Mouse (Mus musculus): ENCODE results near the gene Sdc3. TPM values are rescaled to one million over a fixed set of nuclear protein-coding genes. Genes with fewer than 3 reads are reported as not detected.

Sdc3 gene
- polyA plus RNA-seq, 1 experiment from 2014 or later: 20.3 TPM

- WGBS: 81% methylated on average over 7 of the region's 7 CpGs
- DNase-seq (no peak), ATAC-seq (ENCODE audit: insufficient read depth) (no peak)
- H3K9me3 ChIP-seq (ENCODE audit: low read depth, low read length): no peaks in the 10 kb centered on the region
- no peak overlapping the region for H3K4me3 ChIP-seq (ENCODE audit: low read depth, low read length)
- no peak overlapping the region for H3K9ac ChIP-seq
- no peak for TF ChIP-seq CTCF (IDR thresholded peaks at IDR 0.05; ENCODE audit: low read depth)
- H3K27ac ChIP-seq (ENCODE audit: low read depth): no peak overlapping the region
- H3K4me2 ChIP-seq: no peak overlapping the region
- H3K27me3 ChIP-seq (ENCODE audit: insufficient read depth, low read length): no peaks in the 10 kb centered on the region
- peaks cover 4% of the 10 kb centered on the region; the same call in 1 of the 2 replicates for H3K4me1 ChIP-seq (ENCODE audit: insufficient read depth)
- H3K36me3 ChIP-seq (ENCODE audit: insufficient read depth): no peaks in the 10 kb centered on the region
Measured at GRCm38 (mm10) chr4:130805746-130806145, 13.4 kb downstream of the Sdc3 start.

GRCm38 (mm10) chr4:130806746-130807145, 14.4 kb downstream of the Sdc3 start:
- no peak for ATAC-seq (ENCODE audit: insufficient read depth)
- H3K36me3 ChIP-seq (ENCODE audit: insufficient read depth): no peaks in the 10 kb centered on the region
- H3K4me2 ChIP-seq: no peak overlapping the region
- 88% methylated on average over 9 of the region's 9 CpGs for WGBS
- no peaks in the 10 kb centered on the region for H3K27me3 ChIP-seq (ENCODE audit: insufficient read depth, low read length)
- DNase-seq: no peak
- no peak overlapping the region for H3K4me3 ChIP-seq (ENCODE audit: low read depth, low read length)
- no peak for TF ChIP-seq CTCF (IDR thresholded peaks at IDR 0.05; ENCODE audit: low read depth)
- H3K27ac ChIP-seq (ENCODE audit: low read depth): no peak overlapping the region
- H3K4me1 ChIP-seq (ENCODE audit: insufficient read depth): peaks cover 3% of the 10 kb centered on the region; the same call in 1 of the 2 replicates
- H3K9me3 ChIP-seq (ENCODE audit: low read depth, low read length): no peaks in the 10 kb centered on the region
- no peak overlapping the region for H3K9ac ChIP-seq

GRCm38 (mm10) chr4:130809784-130810183, 17.4 kb downstream of the Sdc3 start:
- Histone ChIP-seq H3K9me3 (ENCODE audit: low read depth, low read length) (no peaks in the 10 kb centered on the region), H3K9ac (no peak overlapping the region), H3K27me3 (ENCODE audit: insufficient read depth, low read length) (no peaks in the 10 kb centered on the region), H3K27ac (ENCODE audit: low read depth) (no peak overlapping the region), H3K4me2 (no peak overlapping the region), H3K4me3 (ENCODE audit: low read depth, low read length) (no peak overlapping the region), H3K36me3 (ENCODE audit: insufficient read depth) (no peaks in the 10 kb centered on the region), H3K4me1 (ENCODE audit: insufficient read depth) (no peaks in the 10 kb centered on the region)
- 63% methylated on average over 5 of the region's 5 CpGs for WGBS
- TF ChIP-seq CTCF (IDR thresholded peaks at IDR 0.05; ENCODE audit: low read depth): no peak
- ATAC-seq (ENCODE audit: insufficient read depth) (no peak), DNase-seq (peak; percentile 35)

GRCm38 (mm10) chr4:130810845-130811244, 18.5 kb downstream of the Sdc3 start:
- no peak for DNase-seq
- TF ChIP-seq CTCF (IDR thresholded peaks at IDR 0.05; ENCODE audit: low read depth): no peak
- Histone ChIP-seq H3K4me3 (ENCODE audit: low read depth, low read length) (no peak overlapping the region), H3K27ac (ENCODE audit: low read depth) (no peak overlapping the region), H3K4me2 (no peak overlapping the region), H3K4me1 (ENCODE audit: insufficient read depth) (no peaks in the 10 kb centered on the region), H3K9ac (no peak overlapping the region), H3K27me3 (ENCODE audit: insufficient read depth, low read length) (no peaks in the 10 kb centered on the region), H3K36me3 (ENCODE audit: insufficient read depth) (no peaks in the 10 kb centered on the region), H3K9me3 (ENCODE audit: low read depth, low read length) (no peaks in the 10 kb centered on the region)
- WGBS: 58% methylated on average over 2 of the region's 3 CpGs
- ATAC-seq (ENCODE audit: insufficient read depth): no peak

- H3K9me3 ChIP-seq (ENCODE audit: low read depth, low read length): no peaks in the 10 kb centered on the region
- H3K4me1 ChIP-seq (ENCODE audit: insufficient read depth): no peaks in the 10 kb centered on the region
- H3K27ac ChIP-seq (ENCODE audit: low read depth): no peak overlapping the region
- no peaks in the 10 kb centered on the region for H3K36me3 ChIP-seq (ENCODE audit: insufficient read depth)
- no peak overlapping the region for H3K4me3 ChIP-seq (ENCODE audit: low read depth, low read length)
- H3K27me3 ChIP-seq (ENCODE audit: insufficient read depth, low read length): no peaks in the 10 kb centered on the region
- H3K4me2 ChIP-seq: no peak overlapping the region
- no peak overlapping the region for H3K9ac ChIP-seq
- TF ChIP-seq CTCF (IDR thresholded peaks at IDR 0.05; ENCODE audit: low read depth): no peak
- ATAC-seq (ENCODE audit: insufficient read depth): no peak
- WGBS: 68% methylated on average over 7 of the region's 7 CpGs
- no peak for DNase-seq
Measured at GRCm38 (mm10) chr4:130811385-130811784, 19.0 kb downstream of the Sdc3 start.

- DNase-seq: no peak
- Histone ChIP-seq H3K4me1 (ENCODE audit: insufficient read depth) (no peaks in the 10 kb centered on the region), H3K4me2 (no peak overlapping the region), H3K9me3 (ENCODE audit: low read depth, low read length) (no peaks in the 10 kb centered on the region), H3K27me3 (ENCODE audit: insufficient read depth, low read length) (no peaks in the 10 kb centered on the region), H3K4me3 (ENCODE audit: low read depth, low read length) (no peak overlapping the region), H3K9ac (no peak overlapping the region), H3K36me3 (ENCODE audit: insufficient read depth) (no peaks in the 10 kb centered on the region), H3K27ac (ENCODE audit: low read depth) (no peak overlapping the region)
- 45% methylated on average over 2 of the region's 2 CpGs for WGBS
- ATAC-seq (ENCODE audit: insufficient read depth): no peak
- no peak for TF ChIP-seq CTCF (IDR thresholded peaks at IDR 0.05; ENCODE audit: low read depth)
Measured at GRCm38 (mm10) chr4:130813958-130814357, 21.6 kb downstream of the Sdc3 start.

- no peaks in the 10 kb centered on the region for H3K9me3 ChIP-seq (ENCODE audit: low read depth, low read length)
- H3K4me3 ChIP-seq (ENCODE audit: low read depth, low read length): no peak overlapping the region
- no peak overlapping the region for H3K27ac ChIP-seq (ENCODE audit: low read depth)
- TF ChIP-seq CTCF (IDR thresholded peaks at IDR 0.05; ENCODE audit: low read depth): no peak
- H3K27me3 ChIP-seq (ENCODE audit: insufficient read depth, low read length): no peaks in the 10 kb centered on the region
- H3K4me2 ChIP-seq: no peak overlapping the region
- DNase-seq (no peak), ATAC-seq (ENCODE audit: insufficient read depth) (no peak)
- whole genome bisulfite sequencing: 61% methylated on average over 8 of the region's 8 CpGs
- H3K9ac ChIP-seq: no peak overlapping the region
- no peaks in the 10 kb centered on the region for H3K36me3 ChIP-seq (ENCODE audit: insufficient read depth)
- H3K4me1 ChIP-seq (ENCODE audit: insufficient read depth): no peaks in the 10 kb centered on the region
Measured at GRCm38 (mm10) chr4:130814742-130815330, 22.5 kb downstream of the Sdc3 start.
